Mouse (Mus musculus): ENCODE results near the gene Abtb2.

DNA sequence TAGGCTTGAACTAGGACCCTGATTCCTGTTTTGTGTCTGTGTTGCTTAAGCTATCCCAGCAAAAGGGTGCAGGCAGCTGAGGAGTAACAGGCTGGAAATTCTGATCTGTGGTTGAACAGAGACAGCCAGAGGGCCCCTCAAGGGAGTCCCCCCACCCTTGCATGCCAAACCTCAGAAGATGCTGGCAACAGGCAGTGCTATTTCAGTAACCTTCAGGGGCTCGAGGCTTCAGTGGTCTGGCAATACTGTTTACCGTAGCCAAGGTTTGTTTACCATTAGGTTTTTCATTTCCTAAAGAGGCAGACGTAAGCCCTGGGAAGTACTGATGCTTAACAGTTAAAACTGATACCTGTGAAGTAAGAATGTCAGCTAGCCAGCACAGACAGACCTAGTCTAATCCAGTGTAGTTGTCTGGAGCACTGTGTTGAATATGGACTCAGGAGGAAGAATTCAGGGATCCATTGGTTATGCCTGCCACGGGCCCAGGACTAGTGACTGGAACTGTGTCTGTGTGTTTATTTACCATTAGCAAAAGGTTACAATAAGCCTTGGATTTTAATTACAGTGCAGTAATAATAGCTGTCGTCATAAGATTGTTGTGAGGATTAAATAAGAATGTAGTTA is 29.0 kb downstream of the Abtb2 start:
- TF ChIP-seq CTCF (IDR thresholded peaks at IDR 0.05; ENCODE audit: borderline replicate concordance, insufficient read depth, low read depth, low read length): no peak
- no peak for TF ChIP-seq POLR2A (IDR thresholded peaks at IDR 0.05; ENCODE audit: borderline replicate concordance, insufficient read depth, low read length)

Data from cerebellum, adult 2 months (tissue).